In genomic region chr16:62447380-62447779, GRCm38 (mm10) we compare ENCODE assay signal across 22 mouse cellular contexts.
A peak's percentile ranks its signal among the peaks of the same experiment; 100 is the strongest.
DNase-seq lines count a peak whose midpoint lies in the region; ATAC-seq lines count a peak whose summit lies in the region.
"Had no signal": no experiment of that assay in that cellular context is flagged by ENCODE, and none has a peak within 500 bp of the region (broad histone marks: within the 10 kb centered on the region; RNA-seq: fewer than 3 reads in every experiment).

No protein-coding gene starts in this region.

- no peak for DNase-seq in frontal cortex, postnatal 25 days (ENCODE audit: low spot score in 2 of 2)
- peak; percentile 29 to 66 for DNase-seq in layer of hippocampus, adult 18-20 months (ENCODE audit: low spot score in 2 of 2)
- DNase-seq in layer of hippocampus, postnatal 25 days (ENCODE audit: extremely low spot score in 1 of 2, low spot score in 1 of 2), result no peak
- peak; percentile 36 for DNase-seq in layer of hippocampus, adult 9-11 months
- DNase-seq in layer of hippocampus, adult 9-10 months (ENCODE audit: low spot score), result no peak
- peak; percentile 57 for DNase-seq in brain, adult 2 months (ENCODE audit: low read depth, low spot score)
- DNase-seq in embryo, embryonic 11 days, result no peak
- DNase-seq: adrenal gland, adult 8-10 months; adrenal gland, postnatal 14 days; adrenal gland, postnatal 36 days; B cell, adult 2 months; cerebellum, adult 11-12 months; cerebellum, adult 2 months; cerebellum, adult 9-10 months; cerebellum, postnatal 10 days; cerebellum, postnatal 25 days had no signal

- ATAC-seq in frontal cortex, adult (ENCODE audit: low TSS enrichment), result peak; percentile 81
- ATAC-seq: activated CD4-positive, CD25-positive, alpha-beta regulatory T cell, adult 4 months; CD4-positive, CD25-positive, alpha-beta regulatory T cell, adult 4 months; forebrain, embryonic 14.5 days; forebrain, embryonic 16.5 days; Patski had no signal

Comparison
In these comparisons a context has a peak if more than half of its experiments do, and no peak if none do; other contexts are left out.
1. DNase-seq: peak in layer of hippocampus, adult 18-20 months (2 of 2), layer of hippocampus, adult 9-11 months (single experiment) and brain, adult 2 months (single experiment); none in frontal cortex, postnatal 25 days (0 of 2), layer of hippocampus, postnatal 25 days (0 of 2), layer of hippocampus, adult 9-10 months (single experiment) and embryo, embryonic 11 days (single experiment).